Mouse (Mus musculus) E14TG2a.4 (cell line): Measurements from ENCODE around the gene Etnppl.

ENCODE experiments used
- CTCF ChIP-seq: conservative IDR thresholded peaks from 2 replicates; pipeline ENCODE4 v1.5.1; 2014; ENCODE audit warnings: low read length
- NANOG ChIP-seq: IDR thresholded peaks from 2 replicates; pipeline ENCODE4 v1.6.1; 2014; ENCODE audit warnings: borderline replicate concordance, low read length, mixed read lengths

- TF ChIP-seq CTCF: no peak
- no peak for TF ChIP-seq NANOG
These were observed 64.0 kb downstream of the Etnppl start for GRCm38 (mm10) chr3:130681226-130681625.
